Mouse (Mus musculus): ENCODE results near the gene Kdm8. TPM values are rescaled to one million over a fixed set of nuclear protein-coding genes. Genes with fewer than 3 reads are reported as not detected.

Kdm8 gene
- polyA plus RNA-seq, 1 experiment from 2014 or later: 4.2 TPM

GRCm38 (mm10) chr7:125474535-125474934 lies 30.1 kb downstream of the Kdm8 start:
- WGBS: 66% methylated on average over 4 of the region's 4 CpGs
- ATAC-seq (no peak), DNase-seq (ENCODE audit: low spot score) (no peak)
- H3K27ac ChIP-seq (ENCODE audit: low read length): peak overlapping the region; percentile 16; the same call in 1 of the 2 replicates
- peaks cover 6% of the 10 kb centered on the region; the same call in 1 of the 2 replicates for H3K36me3 ChIP-seq (ENCODE audit: insufficient read depth, low read length)
- H3K4me3 ChIP-seq (ENCODE audit: low read depth, low read length): no peak overlapping the region
- TF ChIP-seq EP300 (IDR thresholded peaks at IDR 0.05) (no peak), CTCF (IDR thresholded peaks at IDR 0.05) (no peak)
- H3K4me1 ChIP-seq (ENCODE audit: insufficient read depth, low read depth, low read length): peaks cover 25% of the 10 kb centered on the region
- no peaks in the 10 kb centered on the region for H3K9me3 ChIP-seq (ENCODE audit: low read length)
- H3K4me2 ChIP-seq (replicated peaks; ENCODE audit: low read depth, low read length): no peak overlapping the region
- no peak overlapping the region for H3K9ac ChIP-seq (replicated peaks; ENCODE audit: low read depth)
- no peaks in the 10 kb centered on the region for H3K27me3 ChIP-seq (replicated peaks; ENCODE audit: insufficient read depth, low read length)

- peak overlapping the region; percentile 16 for H3K27ac ChIP-seq (ENCODE audit: low read length)
- WGBS: 41% methylated on average over 11 of the region's 11 CpGs
- no peak overlapping the region for H3K4me3 ChIP-seq (ENCODE audit: low read depth, low read length)
- H3K9me3 ChIP-seq (ENCODE audit: low read length): no peaks in the 10 kb centered on the region
- H3K4me2 ChIP-seq (replicated peaks; ENCODE audit: low read depth, low read length): no peak overlapping the region
- peak; percentile 73 for DNase-seq (ENCODE audit: low spot score)
- H3K36me3 ChIP-seq (ENCODE audit: insufficient read depth, low read length): peaks cover 6% of the 10 kb centered on the region; the same call in 1 of the 2 replicates
- no peak overlapping the region for H3K9ac ChIP-seq (replicated peaks; ENCODE audit: low read depth)
- TF ChIP-seq EP300 (IDR thresholded peaks at IDR 0.05) (no peak), CTCF (IDR thresholded peaks at IDR 0.05) (peak; percentile 26; the same call in 1 of the 2 replicates)
- no peaks in the 10 kb centered on the region for H3K27me3 ChIP-seq (replicated peaks; ENCODE audit: insufficient read depth, low read length)
- peaks cover 25% of the 10 kb centered on the region for H3K4me1 ChIP-seq (ENCODE audit: insufficient read depth, low read depth, low read length)
- ATAC-seq: peak; percentile 52
These were observed 31.2 kb downstream of the Kdm8 start for GRCm38 (mm10) chr7:125475601-125476251.

- H3K9me3 ChIP-seq (ENCODE audit: low read length): no peaks in the 10 kb centered on the region
- 32% methylated on average over 7 of the region's 7 CpGs for WGBS
- peaks cover 17% of the 10 kb centered on the region; the same call in 1 of the 2 replicates for H3K4me1 ChIP-seq (ENCODE audit: insufficient read depth, low read depth, low read length)
- H3K4me2 ChIP-seq (replicated peaks; ENCODE audit: low read depth, low read length): no peak overlapping the region
- peak; percentile 95 for TF ChIP-seq EP300 (IDR thresholded peaks at IDR 0.05)
- no peak for TF ChIP-seq CTCF (IDR thresholded peaks at IDR 0.05)
- no peak overlapping the region for H3K4me3 ChIP-seq (ENCODE audit: low read depth, low read length)
- no peak overlapping the region for H3K9ac ChIP-seq (replicated peaks; ENCODE audit: low read depth)
- no peaks in the 10 kb centered on the region for H3K36me3 ChIP-seq (ENCODE audit: insufficient read depth, low read length)
- ATAC-seq (peak; percentile 75), DNase-seq (ENCODE audit: low spot score) (peak; percentile 84)
- no peaks in the 10 kb centered on the region for H3K27me3 ChIP-seq (replicated peaks; ENCODE audit: insufficient read depth, low read length)
- peak overlapping the region; percentile 68 for H3K27ac ChIP-seq (ENCODE audit: low read length)
These were observed 34.0 kb downstream of the Kdm8 start for GRCm38 (mm10) chr7:125478391-125478984.

GRCm38 (mm10) chr7:125480518-125480917 lies 36.0 kb downstream of the Kdm8 start:
- DNase-seq (ENCODE audit: low spot score): no peak
- Histone ChIP-seq H3K9ac (replicated peaks; ENCODE audit: low read depth) (no peak overlapping the region), H3K4me3 (ENCODE audit: low read depth, low read length) (no peak overlapping the region), H3K27ac (ENCODE audit: low read length) (no peak overlapping the region), H3K36me3 (ENCODE audit: insufficient read depth, low read length) (peaks cover 10% of the 10 kb centered on the region; the same call in 1 of the 2 replicates), H3K9me3 (ENCODE audit: low read length) (no peaks in the 10 kb centered on the region), H3K27me3 (replicated peaks; ENCODE audit: insufficient read depth, low read length) (no peaks in the 10 kb centered on the region), H3K4me2 (replicated peaks; ENCODE audit: low read depth, low read length) (no peak overlapping the region), H3K4me1 (ENCODE audit: insufficient read depth, low read depth, low read length) (peaks cover 2% of the 10 kb centered on the region; the same call in 1 of the 2 replicates)
- TF ChIP-seq EP300 (IDR thresholded peaks at IDR 0.05) (no peak), CTCF (IDR thresholded peaks at IDR 0.05) (no peak)
- WGBS: 96% methylated on average over 4 of the region's 4 CpGs
- no peak for ATAC-seq

- Histone ChIP-seq H3K27me3 (replicated peaks; ENCODE audit: insufficient read depth, low read length) (no peaks in the 10 kb centered on the region), H3K9ac (replicated peaks; ENCODE audit: low read depth) (no peak overlapping the region), H3K27ac (ENCODE audit: low read length) (no peak overlapping the region), H3K4me2 (replicated peaks; ENCODE audit: low read depth, low read length) (no peak overlapping the region), H3K36me3 (ENCODE audit: insufficient read depth, low read length) (peaks cover 16% of the 10 kb centered on the region; the same call in 1 of the 2 replicates), H3K4me1 (ENCODE audit: insufficient read depth, low read depth, low read length) (peaks cover 2% of the 10 kb centered on the region; the same call in 1 of the 2 replicates), H3K4me3 (ENCODE audit: low read depth, low read length) (no peak overlapping the region), H3K9me3 (ENCODE audit: low read length) (no peaks in the 10 kb centered on the region)
- peak; percentile 39; the same call in 1 of the 2 replicates for TF ChIP-seq EP300 (IDR thresholded peaks at IDR 0.05)
- no peak for TF ChIP-seq CTCF (IDR thresholded peaks at IDR 0.05)
- ATAC-seq (peak; percentile 13; the same call in 1 of the 2 replicates), DNase-seq (ENCODE audit: low spot score) (no peak)
- 32% methylated on average over 3 of the region's 3 CpGs for WGBS
These were observed 37.9 kb downstream of the Kdm8 start for GRCm38 (mm10) chr7:125482339-125482738.

GRCm38 (mm10) chr7:125482886-125483285 lies 38.4 kb downstream of the Kdm8 start:
- H3K9ac ChIP-seq (replicated peaks; ENCODE audit: low read depth): no peak overlapping the region
- WGBS: 49% methylated on average over 2 of the region's 2 CpGs
- H3K36me3 ChIP-seq (ENCODE audit: insufficient read depth, low read length): peaks cover 16% of the 10 kb centered on the region; the same call in 1 of the 2 replicates
- no peak for ATAC-seq
- no peak overlapping the region for H3K4me3 ChIP-seq (ENCODE audit: low read depth, low read length)
- TF ChIP-seq EP300 (IDR thresholded peaks at IDR 0.05) (no peak), CTCF (IDR thresholded peaks at IDR 0.05) (no peak)
- DNase-seq (ENCODE audit: low spot score): no peak
- H3K27ac ChIP-seq (ENCODE audit: low read length): no peak overlapping the region
- H3K4me2 ChIP-seq (replicated peaks; ENCODE audit: low read depth, low read length): no peak overlapping the region
- no peaks in the 10 kb centered on the region for H3K27me3 ChIP-seq (replicated peaks; ENCODE audit: insufficient read depth, low read length)
- no peaks in the 10 kb centered on the region; the same call in 1 of the 2 replicates for H3K4me1 ChIP-seq (ENCODE audit: insufficient read depth, low read depth, low read length)
- no peaks in the 10 kb centered on the region for H3K9me3 ChIP-seq (ENCODE audit: low read length)
